Mouse (Mus musculus) midbrain, embryonic 13.5 days (tissue): Measurements from ENCODE around the gene Lta. TPM values are rescaled to one million over a fixed set of nuclear protein-coding genes. Genes with fewer than 3 reads are reported as not detected.
A peak's percentile ranks its signal among the peaks of the same experiment; 100 is the strongest.

Experiments used
- ATAC-seq: fragments of 200-750 bp; cut with Nextera tagmentation; 2 replicates; pipeline ENCODE4 v1.8.0; 2017; ENCODE audit warnings: mild to moderate bottlenecking, moderate TSS enrichment, moderate library complexity
- H3K27ac ChIP-seq: fragments of 300-500 bp; sonication (generic); 2 replicates; pipeline ENCODE4 v1.5.1; 2015; ENCODE audit warnings: inconsistent platforms, mild to moderate bottlenecking, moderate library complexity
- H3K27me3 ChIP-seq: fragments of 300-500 bp; sonication (generic); 2 replicates; pipeline ENCODE4 v1.6.1; 2015; ENCODE audit warnings: mild to moderate bottlenecking, inconsistent platforms
- H3K36me3 ChIP-seq: fragments of 300-500 bp; sonication (generic); 2 replicates; pipeline ENCODE4 v1.6.1; 2015; ENCODE audit warnings: mild to moderate bottlenecking, inconsistent platforms
- H3K4me1 ChIP-seq: fragments of 300-500 bp; sonication (generic); replicated peaks from 2 replicates; pipeline ENCODE4 v1.6.1; 2015; ENCODE audit warnings: inconsistent platforms
- H3K4me2 ChIP-seq: fragments of 300-500 bp; sonication (generic); replicated peaks from 2 replicates; pipeline ENCODE4 v1.6.1; 2015; ENCODE audit warnings: moderate library complexity, mild to moderate bottlenecking, inconsistent platforms
- H3K4me3 ChIP-seq: fragments of 300-500 bp; sonication (generic); replicated peaks from 2 replicates; pipeline ENCODE4 v1.5.1; 2015; ENCODE audit warnings: mild to moderate bottlenecking, inconsistent platforms
- H3K9ac ChIP-seq: fragments of 300-500 bp; sonication (generic); replicated peaks from 2 replicates; pipeline ENCODE4 v1.6.1; 2015; ENCODE audit warnings: mild to moderate bottlenecking, inconsistent platforms
- H3K9me3 ChIP-seq: fragments of 300-500 bp; sonication (generic); 2 replicates; pipeline ENCODE4 v1.6.1; 2016; ENCODE audit warnings: mild to moderate bottlenecking, inconsistent platforms
- WGBS: fragments of 180-500 bp; shearing (Covaris S2); methylation state at CpG from one replicate; pipeline ENCODE4 v1.1.7; 2015; 5-methylcytosine and 5-hydroxymethylcytosine counted together
- polyA plus RNA-seq: library from polyadenylated mRNA; unstranded; fragments of >200 nt; fragmentation: Nextera tagmentation; extraction: Ambion mirVana; gene quantifications from 2 replicates; pipeline ENCODE4 v1.2.1, GENCODE M21; 2015

The Lta gene
- polyA plus RNA-seq, 1 experiment from 2014 or later, result 0.11 TPM

- peak; percentile 30; the same call in 1 of the 2 replicates for ATAC-seq
- 84% methylated on average over 28 of the region's 28 CpGs for WGBS
- Histone ChIP-seq H3K4me1 (no peaks in the 10 kb centered on the region), H3K4me2 (no peak within 1 kb of the TSS), H3K9ac (0 out of 2 replicates have a peak within 1 kb of the TSS, but pooled peaks have one; percentile 14), H3K9me3 (no peaks in the 10 kb centered on the region), H3K4me3 (no peak within 1 kb of the TSS), H3K27me3 (no peaks in the 10 kb centered on the region), H3K36me3 (peaks cover 44% of the 10 kb centered on the region), H3K27ac (no peak within 1 kb of the TSS)
Measured at GRCm38 (mm10) chr17:35220156-35220952, 15.2 kb upstream of the Lta start, which contains the start of gene Gm16181. Gene Gm16181, plus strand, starts transcription at chr17:35220834.

DNA sequence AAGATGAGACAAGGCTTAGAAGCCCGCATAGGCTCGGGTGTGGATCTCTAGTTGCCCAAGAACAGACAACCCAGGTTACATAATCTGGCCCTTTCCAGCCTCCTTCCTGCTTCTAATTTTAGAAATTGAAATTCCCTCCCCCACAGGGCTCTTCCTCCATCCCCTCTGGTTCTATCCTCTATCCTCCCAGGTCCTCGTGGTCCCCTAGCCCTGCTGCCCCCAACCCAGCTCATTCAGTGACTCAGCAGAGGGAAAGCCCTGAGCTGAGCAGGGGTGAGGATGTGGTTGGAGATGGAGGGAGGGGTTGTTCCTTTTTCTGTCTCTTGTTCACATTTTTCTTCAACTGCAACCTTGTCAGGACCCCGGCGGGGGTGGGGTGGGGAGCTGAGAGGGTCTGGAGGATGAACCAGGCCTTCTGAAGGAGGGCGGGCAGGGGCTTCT lies 14.5 kb upstream of the Lta start:
- Histone ChIP-seq H3K9me3 (no peaks in the 10 kb centered on the region), H3K9ac (no peak overlapping the region), H3K27me3 (no peaks in the 10 kb centered on the region), H3K27ac (no peak overlapping the region), H3K36me3 (peaks cover 37% of the 10 kb centered on the region), H3K4me2 (no peak overlapping the region), H3K4me1 (no peaks in the 10 kb centered on the region), H3K4me3 (no peak overlapping the region)
- 93% methylated on average over 6 of the region's 6 CpGs for WGBS
- ATAC-seq, result no peak

DNA sequence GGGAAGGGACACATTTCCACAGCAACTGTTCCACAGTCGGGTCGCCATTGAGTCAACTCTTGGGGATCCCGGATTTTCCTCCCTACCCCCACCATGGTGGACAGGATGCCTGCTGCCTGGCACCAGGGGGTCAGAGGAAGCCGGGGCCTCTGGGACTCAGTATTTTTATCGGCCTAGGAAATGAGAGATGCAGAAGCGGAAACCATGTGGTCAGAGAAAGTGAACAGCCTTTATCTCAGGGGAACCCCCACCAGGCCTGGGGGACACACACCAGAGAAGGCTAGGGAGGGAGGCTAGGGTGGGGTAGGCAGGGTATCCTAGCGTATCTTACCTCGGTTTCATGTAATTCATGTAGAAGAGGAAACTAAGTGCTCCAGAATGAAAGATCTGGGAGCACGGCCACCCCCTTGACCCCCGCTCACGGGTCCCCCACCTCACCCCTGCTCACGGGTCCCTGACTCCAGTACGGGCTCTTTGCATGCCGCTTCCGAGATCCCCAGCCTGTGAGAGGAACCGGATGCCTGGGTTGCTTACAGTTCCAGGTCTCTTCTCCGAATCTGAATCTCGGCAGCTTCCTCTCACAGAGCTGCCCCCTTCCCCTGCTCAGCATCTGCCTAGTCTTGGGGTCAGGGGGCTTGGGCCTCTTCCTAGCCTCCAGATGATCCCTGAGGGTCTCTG lies 13.5 kb upstream of the Lta start:
- Histone ChIP-seq H3K4me1 (no peaks in the 10 kb centered on the region), H3K9ac (no peak overlapping the region), H3K4me3 (no peak overlapping the region), H3K4me2 (no peak overlapping the region), H3K36me3 (peaks cover 37% of the 10 kb centered on the region), H3K27me3 (no peaks in the 10 kb centered on the region), H3K27ac (no peak overlapping the region), H3K9me3 (no peaks in the 10 kb centered on the region)
- ATAC-seq, result no peak
- WGBS, result 89% methylated on average over 18 of the region's 18 CpGs

- no peaks in the 10 kb centered on the region for H3K27me3 ChIP-seq
- no peak overlapping the region for H3K9ac ChIP-seq
- H3K36me3 ChIP-seq, result no peaks in the 10 kb centered on the region
- H3K4me2 ChIP-seq, result no peak overlapping the region
- no peak for ATAC-seq
- WGBS, result 92% methylated on average over 5 of the region's 5 CpGs
- H3K4me3 ChIP-seq, result no peak overlapping the region
- H3K27ac ChIP-seq, result no peak overlapping the region
- H3K4me1 ChIP-seq, result no peaks in the 10 kb centered on the region
- no peaks in the 10 kb centered on the region for H3K9me3 ChIP-seq
Measured at GRCm38 (mm10) chr17:35213071-35213470, 7.9 kb upstream of the Lta start.

DNA sequence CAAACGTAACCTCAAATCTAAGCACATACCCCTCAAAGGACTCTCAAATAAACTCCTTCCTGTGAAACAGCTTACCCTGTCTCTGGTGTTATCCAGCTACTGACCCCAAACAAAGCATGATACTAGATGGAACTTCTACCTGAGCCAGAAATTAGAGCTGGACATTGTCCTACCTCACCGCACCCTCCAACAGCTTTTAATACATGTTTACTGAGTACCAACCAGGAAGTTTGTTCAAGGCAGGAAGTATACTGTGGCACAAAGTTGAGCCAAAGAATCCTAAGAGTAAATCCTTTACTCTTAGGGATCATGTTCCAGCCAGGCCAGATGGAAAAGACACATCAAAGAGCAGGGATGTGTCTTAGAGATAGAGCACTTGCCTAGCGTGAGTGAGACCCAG lies 5.4 kb upstream of the Lta start:
- WGBS, result 84% methylated on average over 3 of the region's 3 CpGs
- Histone ChIP-seq H3K9me3 (no peaks in the 10 kb centered on the region), H3K36me3 (no peaks in the 10 kb centered on the region), H3K27me3 (no peaks in the 10 kb centered on the region), H3K4me2 (no peak overlapping the region), H3K9ac (no peak overlapping the region), H3K27ac (no peak overlapping the region), H3K4me3 (no peak overlapping the region), H3K4me1 (no peaks in the 10 kb centered on the region)
- no peak for ATAC-seq

DNA sequence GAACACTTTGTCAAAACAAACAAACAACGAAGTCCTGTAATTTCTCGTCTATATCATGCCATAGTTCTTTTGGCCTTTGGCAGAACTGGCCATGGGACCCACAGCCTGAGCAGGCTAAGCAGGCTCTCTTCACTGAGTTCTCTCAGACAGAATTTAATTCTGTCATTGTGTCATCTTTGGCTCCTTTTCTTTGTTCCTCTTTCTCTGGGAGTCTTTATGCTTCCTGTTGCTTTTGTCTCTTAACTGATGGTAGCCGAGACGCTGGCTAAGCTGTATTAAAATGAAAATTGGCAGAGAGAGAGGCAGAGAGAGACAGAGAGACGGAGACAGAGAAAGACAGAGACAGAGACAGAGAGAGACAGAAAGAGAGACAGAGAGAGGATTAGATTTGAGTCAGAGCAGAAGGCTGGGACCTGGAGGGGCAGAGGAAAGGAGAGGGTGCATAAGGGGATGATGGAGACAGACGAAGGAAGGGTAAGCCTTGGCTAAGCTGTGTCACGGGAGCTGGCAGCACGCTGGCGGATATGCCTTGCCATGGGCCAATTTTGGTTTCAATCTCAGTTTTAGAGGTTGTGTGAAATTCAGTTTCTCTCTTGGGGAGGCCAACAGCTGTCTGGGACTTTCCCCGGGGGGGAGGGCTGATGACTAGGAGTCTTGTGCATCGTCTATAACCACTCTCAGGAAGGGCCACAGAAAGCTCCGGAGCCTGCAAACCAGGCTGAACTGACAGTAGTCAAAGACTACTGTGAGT lies 4.8 kb upstream of the Lta start:
- peaks cover 5% of the 10 kb centered on the region; the same call in 1 of the 2 replicates for H3K27me3 ChIP-seq
- no peaks in the 10 kb centered on the region for H3K36me3 ChIP-seq
- no peak overlapping the region for H3K4me3 ChIP-seq
- H3K4me1 ChIP-seq, result no peaks in the 10 kb centered on the region
- 70% methylated on average over 12 of the region's 12 CpGs for WGBS
- H3K4me2 ChIP-seq, result no peak overlapping the region
- H3K27ac ChIP-seq, result no peak overlapping the region
- H3K9ac ChIP-seq, result no peak overlapping the region
- no peaks in the 10 kb centered on the region for H3K9me3 ChIP-seq
- ATAC-seq, result no peak

DNA sequence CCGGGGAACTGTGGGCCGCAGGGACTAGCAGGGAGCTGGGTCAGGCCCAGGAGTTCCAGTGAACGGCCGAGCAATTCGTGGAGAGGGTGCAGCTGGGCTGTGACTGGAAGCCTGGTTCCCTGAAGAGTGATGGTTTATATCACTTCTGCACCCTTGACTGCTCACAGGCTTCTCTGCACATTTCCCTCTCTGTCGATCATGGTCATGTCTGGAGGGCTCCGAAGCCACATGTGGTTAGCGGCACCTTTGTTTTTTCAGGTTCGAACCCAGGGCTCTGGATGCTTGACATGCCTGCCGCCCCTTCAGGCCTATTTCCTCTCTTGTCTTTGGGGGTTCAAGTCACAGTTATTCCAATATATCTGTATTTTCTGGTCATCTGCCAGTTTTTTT lies 224 bp upstream of the Lta start:
- ATAC-seq, result no peak
- Histone ChIP-seq H3K4me2 (no peak overlapping the region), H3K9me3 (no peaks in the 10 kb centered on the region), H3K4me3 (no peak overlapping the region), H3K4me1 (no peaks in the 10 kb centered on the region), H3K36me3 (no peaks in the 10 kb centered on the region), H3K27me3 (peaks cover 36% of the 10 kb centered on the region), H3K9ac (peak overlapping the region; percentile 51), H3K27ac (no peak overlapping the region)
- 62% methylated on average over 10 of the region's 10 CpGs for WGBS

DNA sequence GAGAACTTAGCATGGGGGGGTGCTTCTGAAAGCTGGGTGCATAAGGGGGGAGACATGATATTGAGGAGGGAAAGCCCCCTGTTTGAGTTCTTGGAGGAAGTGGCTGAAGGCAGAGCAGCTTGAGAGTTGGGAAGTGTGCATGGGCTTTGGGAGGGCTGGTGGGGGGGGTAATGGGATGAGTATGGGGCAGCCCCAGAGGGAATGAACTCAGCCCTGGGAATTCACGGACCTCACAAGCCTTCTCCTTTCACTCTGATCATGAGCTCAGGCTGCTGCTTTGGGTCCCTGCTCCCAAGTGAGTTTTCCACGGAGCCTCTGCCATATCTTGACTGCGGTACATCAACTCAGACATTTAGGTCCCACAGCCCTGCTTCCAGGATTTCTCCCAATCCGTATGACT lies 2.7 kb downstream of the Lta start:
- no peak overlapping the region for H3K27ac ChIP-seq
- H3K4me2 ChIP-seq, result no peak overlapping the region
- H3K9ac ChIP-seq, result no peak overlapping the region
- H3K9me3 ChIP-seq, result no peaks in the 10 kb centered on the region
- H3K4me3 ChIP-seq, result no peak overlapping the region
- ATAC-seq, result no peak
- 72% methylated on average over 4 of the region's 4 CpGs for WGBS
- H3K4me1 ChIP-seq, result no peaks in the 10 kb centered on the region
- peaks cover 41% of the 10 kb centered on the region for H3K27me3 ChIP-seq
- H3K36me3 ChIP-seq, result no peaks in the 10 kb centered on the region

- no peak within 1 kb of the TSS for H3K4me2 ChIP-seq
- H3K27ac ChIP-seq, result no peak within 1 kb of the TSS
- H3K27me3 ChIP-seq, result peaks cover 46% of the 10 kb centered on the region
- H3K36me3 ChIP-seq, result no peaks in the 10 kb centered on the region
- H3K9me3 ChIP-seq, result no peaks in the 10 kb centered on the region
- H3K4me3 ChIP-seq, result no peak within 1 kb of the TSS
- ATAC-seq, result no peak
- no peak within 1 kb of the TSS for H3K9ac ChIP-seq
- 51% methylated on average over 13 of the region's 13 CpGs for WGBS
- no peaks in the 10 kb centered on the region for H3K4me1 ChIP-seq
Measured at GRCm38 (mm10) chr17:35201787-35202186, 3.4 kb downstream of the Lta start, which contains the start of gene Tnf. Gene Tnf, minus strand, starts transcription at chr17:35202007.

DNA sequence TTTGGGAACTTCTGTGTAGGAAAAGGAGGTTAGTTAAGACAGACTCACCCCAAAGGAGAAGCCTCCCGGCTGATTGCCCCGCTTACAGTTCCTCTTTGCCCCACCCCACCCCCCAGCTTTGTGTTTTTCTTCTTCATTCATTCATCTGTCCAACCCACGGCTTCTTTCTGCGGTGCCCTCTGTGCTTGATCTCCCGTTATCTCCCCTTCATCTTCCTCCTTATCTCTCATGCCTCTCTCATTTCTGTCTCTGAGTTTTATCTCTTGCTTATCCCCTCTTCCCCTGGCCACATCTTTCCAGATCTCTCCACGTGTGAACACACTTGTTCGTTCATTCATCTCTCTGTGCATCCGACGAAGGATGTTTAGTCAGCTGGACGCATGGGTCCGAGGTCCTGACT lies 4.0 kb downstream of the Lta start:
- peaks cover 52% of the 10 kb centered on the region for H3K27me3 ChIP-seq
- 86% methylated on average over 11 of the region's 11 CpGs for WGBS
- no peaks in the 10 kb centered on the region for H3K9me3 ChIP-seq
- H3K36me3 ChIP-seq, result no peaks in the 10 kb centered on the region
- H3K27ac ChIP-seq, result no peak overlapping the region
- no peak overlapping the region for H3K9ac ChIP-seq
- peaks cover 2% of the 10 kb centered on the region for H3K4me1 ChIP-seq
- H3K4me3 ChIP-seq, result no peak overlapping the region
- H3K4me2 ChIP-seq, result no peak overlapping the region
- no peak for ATAC-seq

GRCm38 (mm10) chr17:35200398-35200797 lies 4.8 kb downstream of the Lta start:
- Histone ChIP-seq H3K4me1 (peaks cover 9% of the 10 kb centered on the region), H3K4me2 (no peak overlapping the region), H3K27ac (no peak overlapping the region), H3K9me3 (no peaks in the 10 kb centered on the region), H3K4me3 (no peak overlapping the region), H3K36me3 (no peaks in the 10 kb centered on the region), H3K27me3 (peaks cover 59% of the 10 kb centered on the region), H3K9ac (no peak overlapping the region)
- no peak for ATAC-seq
- WGBS, result 87% methylated on average over 11 of the region's 11 CpGs

DNA sequence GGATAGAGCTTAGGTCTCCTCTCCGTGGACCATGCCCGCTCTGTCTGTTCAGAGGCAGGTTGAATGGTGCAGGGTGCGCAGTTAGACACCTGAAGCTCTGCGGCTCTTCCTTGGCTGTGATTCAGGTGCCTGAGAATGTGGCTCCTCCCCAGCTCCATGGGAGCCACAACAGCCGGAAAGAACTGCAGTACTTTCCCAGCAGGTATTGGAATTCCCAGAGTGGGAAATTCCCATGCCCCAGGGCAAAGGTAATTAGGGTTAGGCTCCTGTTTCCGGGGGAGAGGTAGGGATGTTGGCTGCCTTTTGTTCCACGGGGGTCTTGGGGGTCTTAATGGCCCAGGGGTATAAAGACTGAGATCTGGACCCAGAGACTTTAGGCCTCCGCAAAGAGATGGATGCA lies 6.2 kb downstream of the Lta start:
- no peak overlapping the region for H3K4me2 ChIP-seq
- no peak for ATAC-seq
- 34% methylated on average over 8 of the region's 8 CpGs for WGBS
- no peaks in the 10 kb centered on the region for H3K9me3 ChIP-seq
- H3K4me1 ChIP-seq, result peaks cover 14% of the 10 kb centered on the region
- no peak overlapping the region for H3K27ac ChIP-seq
- H3K4me3 ChIP-seq, result no peak overlapping the region
- no peaks in the 10 kb centered on the region for H3K36me3 ChIP-seq
- no peak overlapping the region for H3K9ac ChIP-seq
- peaks cover 62% of the 10 kb centered on the region for H3K27me3 ChIP-seq
